Mouse (Mus musculus): ENCODE results near the gene Tmem132c.

DNA sequence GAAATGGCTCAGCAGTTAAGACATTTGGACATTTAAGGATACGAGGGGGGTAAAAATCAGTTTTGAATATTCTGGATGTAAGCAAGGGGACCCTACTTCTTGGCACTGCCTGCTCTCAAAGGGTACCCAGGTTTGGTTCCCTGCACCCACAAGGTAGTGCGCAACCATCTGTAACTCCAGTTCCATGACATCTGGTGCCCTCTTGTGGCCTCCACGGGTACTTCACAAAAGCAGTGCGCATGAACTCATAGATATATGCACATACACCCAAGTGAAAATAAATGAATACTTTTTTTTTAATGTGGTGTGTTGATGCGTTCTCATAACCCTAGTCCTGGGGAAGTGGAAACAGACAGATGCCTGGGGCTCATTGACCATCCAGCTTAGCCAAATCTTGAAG lies 149.6 kb downstream of the Tmem132c start:
- peak; percentile 17; the same call in 1 of the 2 replicates for TF ChIP-seq CTCF (IDR thresholded peaks at IDR 0.05; ENCODE audit: low read depth)
- no peak for TF ChIP-seq EP300 (optimal IDR thresholded peaks at IDR 0.05)

Data from stomach, postnatal 0 days (tissue).